Mouse (Mus musculus) olfactory bulb, adult 2 months (tissue): Measurements from ENCODE around the gene Rab22a. TPM values are rescaled to one million over a fixed set of nuclear protein-coding genes. Genes with fewer than 3 reads are reported as not detected.
A peak's percentile ranks its signal among the peaks of the same experiment; 100 is the strongest.
"Not testable (repeated sequence)": the region's sequence is repeated elsewhere in the genome, so short reads cannot be mapped to it uniquely, and the experiment has no call there.

Experiments
- H3K27ac ChIP-seq: fragments of 200-500 bp; 2 replicates; pipeline ENCODE4 v1.5.1; 2012; ENCODE audit warnings: low read depth, low read length; ENCODE audit not compliant: insufficient read depth
- H3K4me1 ChIP-seq: fragments of 200-500 bp; 2 replicates; pipeline ENCODE4 v1.6.1; 2012; ENCODE audit warnings: low read length; ENCODE audit not compliant: control insufficient read depth, insufficient read depth
- H3K4me3 ChIP-seq: fragments of 200-500 bp; 2 replicates; pipeline ENCODE4 v1.5.1; 2012; ENCODE audit warnings: mild to moderate bottlenecking, low read depth, low read length, moderate library complexity; ENCODE audit not compliant: insufficient read depth
- CTCF ChIP-seq: fragments of 200-500 bp; IDR thresholded peaks from 2 replicates; pipeline ENCODE4 v1.5.1; 2012; ENCODE audit warnings: low read depth, mild to moderate bottlenecking, low read length, moderate library complexity; ENCODE audit not compliant: insufficient read depth
- POLR2A ChIP-seq: fragments of 200-500 bp; IDR thresholded peaks from 2 replicates; pipeline ENCODE4 v1.6.1; 2012; ENCODE audit warnings: mild to moderate bottlenecking, low read depth, low read length, moderate library complexity; ENCODE audit not compliant: insufficient read depth
- WGBS: fragments of 180-500 bp; shearing (Covaris S2); methylation state at CpG from one replicate; pipeline ENCODE4 v1.1.7; 2018; 5-methylcytosine and 5-hydroxymethylcytosine counted together
- polyA plus RNA-seq: library from polyadenylated mRNA; stranded (reverse); fragments of >200 nt; gene quantifications from 2 replicates; pipeline ENCODE4 v1.2.4, GENCODE M21; 2012; ENCODE audit warnings: low replicate concordance; ENCODE audit not compliant: missing spikeins, insufficient read depth, insufficient read length

Rab22a gene
- polyA plus RNA-seq = not detected in 2 replicates

- Histone ChIP-seq H3K4me1 (peaks cover 6% of the 10 kb centered on the region; the same call in 1 of the 2 replicates), H3K27ac (no peak within 1 kb of the TSS), H3K4me3 (peak within 1 kb of the TSS; percentile 82)
- TF ChIP-seq CTCF (no peak), POLR2A (peak; percentile 38; the same call in 1 of the 2 replicates)
- 2% methylated on average over 55 of the region's 55 CpGs for WGBS
These were observed at the start of gene Rab22a for GRCm38 (mm10) chr2:173659057-173659925. Gene Rab22a, plus strand, starts transcription at chr2:173659760.

GRCm38 (mm10) chr2:173615378-173616081 is 44.0 kb upstream of the Rab22a start:
- no peak for TF ChIP-seq CTCF
- TF ChIP-seq POLR2A = no peak
- Histone ChIP-seq H3K4me3 (no peak overlapping the region), H3K4me1 (no peaks in the 10 kb centered on the region), H3K27ac (no peak overlapping the region)
- WGBS = 83% methylated on average over 11 of the region's 11 CpGs

- 76% methylated on average over 7 of the region's 7 CpGs for WGBS
- no peaks in the 10 kb centered on the region for H3K4me1 ChIP-seq
- TF ChIP-seq CTCF (no peak), POLR2A (no peak)
These were observed 43.4 kb upstream of the Rab22a start for GRCm38 (mm10) chr2:173616156-173616555.

GRCm38 (mm10) chr2:173619132-173619531 is 40.4 kb upstream of the Rab22a start:
- Histone ChIP-seq H3K4me3 (no peak overlapping the region), H3K27ac (no peak overlapping the region), H3K4me1 (no peaks in the 10 kb centered on the region)
- WGBS = 94% methylated on average over 5 of the region's 5 CpGs
- TF ChIP-seq POLR2A (no peak), CTCF (no peak)

More at GRCm38 (mm10) chr2:173616156-173616555, 43.4 kb upstream of the Rab22a start:
- no peak overlapping the region for H3K4me3 ChIP-seq
- H3K27ac ChIP-seq = no peak overlapping the region

GRCm38 (mm10) chr2:173620645-173621044 is 38.9 kb upstream of the Rab22a start:
- WGBS = 97% methylated on average over 4 of the region's 4 CpGs
- no peaks in the 10 kb centered on the region for H3K4me1 ChIP-seq
- H3K4me3 ChIP-seq = no peak overlapping the region
- H3K27ac ChIP-seq = no peak overlapping the region
- TF ChIP-seq CTCF = no peak
- no peak for TF ChIP-seq POLR2A

- no peak overlapping the region for H3K4me3 ChIP-seq
- H3K27ac ChIP-seq = no peak overlapping the region
- TF ChIP-seq POLR2A = no peak
- TF ChIP-seq CTCF = no peak
- WGBS = 79% methylated on average over 7 of the region's 7 CpGs
- no peaks in the 10 kb centered on the region for H3K4me1 ChIP-seq
These were observed 37.4 kb upstream of the Rab22a start for GRCm38 (mm10) chr2:173622173-173622601.

- Histone ChIP-seq H3K27ac (no peak overlapping the region), H3K4me3 (no peak overlapping the region), H3K4me1 (no peaks in the 10 kb centered on the region)
- TF ChIP-seq POLR2A (no peak), CTCF (no peak)
- WGBS = 78% methylated on average over 7 of the region's 7 CpGs
These were observed 34.9 kb upstream of the Rab22a start for GRCm38 (mm10) chr2:173624667-173625066.

- WGBS = 97% methylated on average over 3 of the region's 3 CpGs
- Histone ChIP-seq H3K4me3 (no peak overlapping the region), H3K27ac (no peak overlapping the region), H3K4me1 (no peaks in the 10 kb centered on the region)
- no peak for TF ChIP-seq POLR2A
- no peak for TF ChIP-seq CTCF
These were observed 33.8 kb upstream of the Rab22a start for GRCm38 (mm10) chr2:173625786-173626185.

- not testable (repeated sequence) for H3K4me1 ChIP-seq, H3K4me3 ChIP-seq, H3K27ac ChIP-seq
- 92% methylated on average over 15 of the region's 15 CpGs for WGBS
These were observed 25.5 kb upstream of the Rab22a start for GRCm38 (mm10) chr2:173634106-173634505.
